Mouse (Mus musculus) brain, adult 2 months (tissue): ENCODE data around the gene Syna.

Experiments
- DNase-seq: peaks from one replicate; pipeline ENCODE4 v3.0.0; 2011; ENCODE audit warnings: low read depth, low spot score

Syna gene

DNA sequence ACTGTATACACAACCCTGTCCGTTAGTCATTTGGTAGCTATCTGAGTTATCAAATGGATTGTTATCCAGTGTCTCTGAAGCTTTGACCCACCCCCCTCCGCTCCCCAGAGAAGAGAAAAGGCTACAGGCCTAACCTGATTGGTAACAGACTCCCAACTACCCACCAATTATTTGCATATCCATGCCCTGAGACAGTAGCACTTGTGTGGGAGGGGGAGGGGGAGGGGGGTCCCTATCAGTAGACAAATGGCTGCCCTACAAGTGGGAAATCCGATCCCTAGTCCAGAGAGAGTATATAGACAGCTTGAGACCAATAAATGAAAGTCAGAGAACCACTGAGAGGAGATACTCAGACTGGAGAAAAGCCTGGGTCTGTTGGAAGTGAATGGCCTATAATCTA, 8.1 kb upstream of the Syna start:
- DNase-seq = no peak

DNA sequence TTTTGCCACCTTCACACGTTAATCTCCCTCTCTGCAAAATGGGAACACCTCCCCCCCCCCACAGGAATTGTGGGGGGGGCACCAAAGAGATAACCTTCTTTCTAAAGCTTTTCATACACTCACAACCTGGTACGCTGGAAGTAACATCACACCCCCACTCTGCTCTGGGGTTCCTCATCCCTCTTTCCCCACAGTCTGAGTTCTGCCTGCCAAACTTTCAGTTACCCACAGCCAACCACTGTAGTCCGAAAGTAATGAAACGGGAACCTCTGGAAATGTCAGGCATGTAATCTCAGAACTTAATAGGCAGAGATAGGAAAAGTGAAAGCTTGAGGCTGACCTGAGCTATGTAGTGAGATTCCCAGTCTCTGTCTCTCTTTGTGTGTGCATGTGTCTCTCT, 7.5 kb upstream of the Syna start:
- DNase-seq = no peak

GRCm38 (mm10) chr5:134565696-134566095, 5.7 kb upstream of the Syna start:
- DNase-seq = no peak

DNA sequence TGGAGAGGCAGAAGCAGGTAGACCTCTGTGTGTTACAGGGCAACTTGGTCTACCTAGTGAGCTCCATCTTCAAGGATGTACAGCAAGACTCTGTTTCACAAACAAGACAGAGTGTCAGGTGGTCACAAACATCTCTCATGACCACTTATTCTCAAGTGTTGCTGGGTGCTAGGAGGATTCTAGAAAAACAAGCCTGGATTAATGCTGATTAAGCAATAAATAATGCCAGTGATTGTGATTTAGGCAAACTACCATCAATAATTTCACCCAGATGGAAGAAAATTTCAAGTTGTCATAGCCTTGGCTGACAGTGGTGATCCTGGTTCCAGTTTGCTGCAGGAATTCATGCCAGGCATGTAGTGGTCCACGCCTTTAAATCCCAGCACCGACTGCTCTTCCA, 4.3 kb upstream of the Syna start:
- no peak for DNase-seq

- DNase-seq = no peak
Observed at GRCm38 (mm10) chr5:134560450-134561171, 640 bp upstream of the Syna start.

- DNase-seq = peak; percentile 80
Observed at GRCm38 (mm10) chr5:134555463-134556164, 4.4 kb downstream of the Syna start.

GRCm38 (mm10) chr5:134553951-134554546, 5.9 kb downstream of the Syna start:
- no peak for DNase-seq

DNA sequence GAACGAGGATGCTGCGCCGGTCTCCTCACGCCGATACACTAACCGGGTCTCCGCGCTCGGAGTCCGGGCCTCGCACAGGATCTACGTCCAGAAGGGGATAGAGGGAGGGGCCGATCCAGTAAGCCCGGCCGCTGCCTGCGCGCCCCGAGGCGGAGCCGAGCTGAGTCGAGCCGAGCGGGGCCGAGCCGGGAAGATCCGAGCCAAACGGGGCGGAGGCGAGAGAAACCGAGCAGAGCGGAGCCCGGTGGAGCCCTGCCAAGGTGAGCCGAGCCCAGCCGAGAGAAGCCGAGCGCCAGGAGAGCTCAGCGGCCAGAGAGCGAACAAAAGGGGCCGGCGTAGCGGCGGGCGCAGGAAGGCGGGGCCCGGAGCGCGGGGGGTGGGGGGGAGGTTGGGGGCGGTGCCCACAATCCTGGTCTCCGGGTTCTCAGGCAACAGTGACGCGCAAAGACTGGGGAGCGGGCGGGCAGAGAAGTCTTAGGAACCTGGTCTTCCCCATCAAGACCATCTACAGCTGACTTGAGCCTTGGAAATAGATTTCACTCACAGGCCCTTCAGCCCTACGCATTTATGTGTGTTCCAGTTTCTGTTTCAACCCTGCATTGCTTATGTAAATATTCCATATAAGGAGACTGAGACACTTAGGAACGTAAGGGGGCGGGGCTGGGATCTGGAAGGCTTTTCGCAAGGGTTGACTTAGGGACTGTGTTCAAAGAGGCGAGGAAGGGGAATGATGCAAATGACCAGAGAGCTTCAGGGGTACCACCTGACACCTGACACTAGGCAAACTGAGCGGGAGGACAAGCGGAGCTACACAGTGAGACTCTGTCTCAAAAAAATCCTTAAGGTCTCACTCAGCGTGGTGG, 7.6 kb downstream of the Syna start, which contains the start of gene Clip2:
Gene Clip2, minus strand, starts transcription at position 325 of the 863 bp plus-strand sequence.
- peak; percentile 99 for DNase-seq

- DNase-seq = peak; percentile 78
Observed at GRCm38 (mm10) chr5:134551233-134552109, 8.5 kb downstream of the Syna start.

- DNase-seq = peak; percentile 49
Observed at GRCm38 (mm10) chr5:134550836-134551232, 9.1 kb downstream of the Syna start.

DNA sequence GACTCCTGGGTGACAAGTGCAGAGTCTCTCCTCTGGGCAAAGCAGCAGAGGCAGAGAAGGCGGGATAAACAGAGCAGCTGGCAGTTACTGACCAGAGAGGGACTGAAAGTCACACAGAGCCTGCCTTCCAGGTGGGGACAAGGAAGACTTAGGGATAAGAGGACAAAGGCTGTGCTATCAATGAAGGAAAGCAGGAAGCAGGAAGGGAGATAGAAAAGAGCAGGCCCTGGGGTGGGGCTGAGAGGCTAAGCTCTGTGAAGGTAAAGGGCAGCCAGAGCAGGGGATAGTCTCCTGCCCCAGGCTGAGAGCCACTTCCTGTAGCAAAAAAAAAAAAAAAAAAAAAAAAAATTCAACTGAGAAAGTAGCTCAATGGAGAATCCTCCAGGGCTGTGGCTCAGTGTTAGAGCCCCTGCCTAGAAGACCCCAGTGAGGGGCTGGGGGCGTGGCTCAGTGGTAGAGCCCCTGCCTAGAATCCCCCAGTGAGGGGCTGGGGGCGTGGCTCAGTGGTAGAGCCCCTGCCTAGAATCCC, 10.3 kb downstream of the Syna start:
- DNase-seq = no peak

DNA sequence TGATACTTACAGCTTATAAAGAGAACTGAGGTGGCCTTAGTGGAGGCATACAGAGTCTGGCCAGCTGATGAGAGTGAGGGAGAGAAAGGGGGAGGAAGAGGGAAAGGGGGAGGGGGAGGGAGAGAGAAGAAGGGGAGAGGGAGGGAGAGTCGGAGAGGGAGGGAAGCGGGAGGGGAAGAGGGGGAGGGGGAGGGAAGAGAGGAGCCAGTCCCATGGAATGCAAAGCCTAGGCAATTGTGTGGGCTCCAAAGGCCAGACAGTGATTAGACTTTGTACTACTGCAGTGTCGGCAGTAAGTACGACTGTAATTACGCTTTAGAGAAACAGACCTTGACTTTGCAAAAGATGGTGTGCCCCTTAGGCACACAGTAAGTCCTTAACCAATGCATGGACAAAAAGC, 11.7 kb downstream of the Syna start:
- DNase-seq = peak; percentile 81

DNA sequence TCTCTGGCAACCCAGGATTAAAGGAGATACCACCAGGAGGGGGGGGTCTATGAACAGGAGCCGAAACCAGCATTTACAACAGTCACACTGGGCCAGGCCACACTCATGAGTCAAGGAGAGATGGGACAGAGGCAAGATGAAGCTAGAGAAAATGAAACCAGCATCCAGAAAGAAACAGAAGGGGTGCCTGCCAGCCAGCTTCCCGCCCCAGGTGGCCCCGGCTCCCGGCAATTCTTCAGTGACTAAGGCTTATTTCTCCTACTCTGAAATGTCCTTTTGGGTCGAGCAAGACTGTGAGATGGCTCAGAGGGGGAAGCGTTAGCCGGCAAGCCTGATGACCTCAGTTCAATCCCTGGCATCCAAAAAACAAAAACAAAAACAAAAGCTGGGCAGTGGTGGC, 13.2 kb downstream of the Syna start:
- peak; percentile 44 for DNase-seq

GRCm38 (mm10) chr5:134545242-134545629, 14.7 kb downstream of the Syna start:
- peak; percentile 48 for DNase-seq

DNA sequence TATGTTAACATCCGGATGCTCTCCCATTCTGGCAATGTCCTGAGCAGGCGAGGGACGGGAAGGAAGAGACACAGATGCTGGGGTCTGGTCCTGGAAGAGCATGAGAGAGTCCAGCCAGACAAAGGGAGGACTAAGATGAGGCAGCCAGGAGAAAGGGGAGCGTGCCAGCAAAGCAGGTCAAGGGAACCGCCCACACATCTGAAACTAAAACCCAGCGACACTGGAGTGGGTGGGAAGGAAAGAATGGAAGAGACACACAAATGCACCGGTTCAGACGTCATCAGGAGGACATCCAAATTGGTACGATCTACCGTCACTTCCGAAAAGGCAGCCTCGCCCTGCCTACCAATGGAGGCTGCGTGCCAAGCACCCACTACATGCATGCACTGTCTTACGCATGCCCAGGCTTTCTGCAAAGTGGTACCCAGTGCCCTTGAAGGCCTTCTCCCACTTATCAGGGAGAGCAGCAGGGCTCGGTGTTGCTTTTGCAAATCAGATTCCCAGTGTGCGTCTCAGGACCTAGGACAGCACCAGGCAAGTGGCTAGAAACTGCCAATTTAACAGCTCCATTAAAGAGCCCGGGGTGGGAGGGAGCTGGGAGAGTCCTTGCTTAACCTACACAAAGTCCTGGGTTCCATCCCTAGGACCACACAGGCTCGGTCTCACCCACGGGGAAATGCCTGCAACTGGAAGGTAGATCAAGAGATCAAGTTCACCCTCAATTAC, 15.3 kb downstream of the Syna start:
- peak; percentile 87 for DNase-seq

DNA sequence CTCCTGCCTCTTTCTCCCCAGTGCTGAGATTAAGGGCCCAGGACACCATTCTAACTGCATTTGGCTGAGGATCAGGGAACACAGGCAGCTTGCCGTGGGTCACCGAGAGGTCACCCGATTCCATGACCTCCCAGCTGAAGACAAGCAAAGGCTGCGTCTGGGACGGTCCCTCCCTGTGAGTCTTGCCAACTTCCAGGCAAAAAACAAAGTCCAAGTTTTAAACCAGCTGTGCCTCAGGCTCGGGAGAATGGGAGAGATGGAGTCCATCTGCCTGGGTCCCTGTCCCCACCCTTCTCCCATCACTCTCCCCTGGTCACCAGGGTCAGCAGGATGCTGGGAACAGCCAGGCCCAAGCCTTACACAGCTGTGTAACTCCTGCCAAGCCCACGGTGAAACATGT, 18.3 kb downstream of the Syna start:
- DNase-seq = no peak

DNA sequence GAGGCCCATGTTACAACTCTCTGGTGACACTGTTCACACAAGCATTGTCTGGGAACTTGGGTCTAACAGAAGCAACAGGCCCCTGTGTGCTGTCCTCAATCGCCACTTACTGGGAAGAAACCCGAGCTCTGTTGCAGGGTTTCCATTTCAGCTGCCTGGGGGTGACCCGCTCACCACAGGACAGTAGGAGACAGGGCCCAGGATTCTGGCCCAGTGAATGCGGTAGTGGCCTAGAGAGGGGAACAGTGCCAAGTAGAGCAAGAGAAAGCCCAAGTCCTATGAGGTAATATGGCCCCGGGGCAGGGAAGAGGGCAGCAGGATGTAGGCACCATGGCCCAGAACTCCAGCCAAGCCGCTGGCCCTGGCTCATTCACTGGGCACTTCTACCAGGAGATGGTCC, 19.1 kb downstream of the Syna start:
- no peak for DNase-seq

DNA sequence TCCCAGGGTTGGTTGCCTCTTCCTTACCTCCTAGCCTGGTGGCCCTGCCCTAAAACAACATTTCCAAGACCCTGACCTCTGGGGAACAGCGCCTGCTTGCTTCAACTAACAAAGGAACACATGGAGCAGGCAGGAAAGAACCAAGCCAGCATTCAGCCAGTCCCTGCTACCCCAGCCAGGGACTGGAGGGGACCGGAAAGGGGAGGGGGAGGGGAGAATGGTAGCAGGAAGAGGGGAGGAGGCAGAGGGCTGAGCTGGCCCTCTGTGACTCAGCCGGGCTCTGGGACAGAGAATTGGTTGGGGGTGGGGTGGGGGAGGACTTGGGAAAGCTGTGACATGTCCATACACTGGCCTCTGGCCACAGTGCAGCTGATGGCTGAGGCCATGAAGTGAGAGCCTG, 20.1 kb downstream of the Syna start:
- peak; percentile 91 for DNase-seq

GRCm38 (mm10) chr5:134536036-134536435, 23.9 kb downstream of the Syna start:
- no peak for DNase-seq

GRCm38 (mm10) chr5:134532417-134532816, 27.6 kb downstream of the Syna start:
- DNase-seq = no peak
